Mouse (Mus musculus) left cerebral cortex, adult 18-20 months (tissue): ENCODE measurements around the gene Alb. TPM values are rescaled to one million over a fixed set of nuclear protein-coding genes. Genes with fewer than 3 reads are reported as not detected.

ENCODE experiments used
- DNase-seq, 2 experiments: peaks; one replicate each; pipeline ENCODE4 v3.0.0; 2021 to 2022; ENCODE audit warnings: low spot score in 2 of 2, mixed read lengths in 1 of 2
- long read RNA-seq, 2 experiments: library from polyadenylated mRNA; stranded (forward); transcript quantifications; one replicate each; pipeline ENCODE4 v2.0.0; 2021
- total RNA-seq, 2 experiments: library from RNA; stranded (reverse); gene quantifications; 2 replicates each; pipeline ENCODE4 v1.2.3; 2021

The Alb gene
- total RNA-seq = not detected
- long read RNA-seq, experiment 1 = 0 reads
- long read RNA-seq, experiment 2 = 0 reads

GRCm38 (mm10) chr5:90460619-90461018 is at the start of gene Alb:
Alb (plus strand) TSS chr5:90460897.
- no peak for DNase-seq

GRCm38 (mm10) chr5:90414142-90414924 is 46.4 kb upstream of the Alb start:
- no peak for DNase-seq

DNA sequence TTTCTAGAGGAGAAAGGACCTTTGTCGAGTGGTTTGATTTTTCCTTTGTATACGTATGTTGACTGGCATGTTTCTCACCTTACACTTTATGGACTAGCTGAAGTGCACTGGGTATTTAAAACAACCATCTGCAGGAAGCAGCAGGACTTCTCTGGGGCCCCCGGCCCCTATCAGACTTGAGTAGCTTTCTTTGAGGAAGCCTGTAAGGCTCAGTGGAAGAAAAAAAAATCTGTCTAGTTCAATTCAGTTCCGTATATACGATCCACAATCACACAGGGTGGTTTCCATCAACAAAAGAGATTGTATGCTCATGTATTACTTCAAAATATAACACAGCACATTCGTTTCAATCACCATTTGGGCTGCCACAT is 45.8 kb upstream of the Alb start:
- DNase-seq = no peak

DNA sequence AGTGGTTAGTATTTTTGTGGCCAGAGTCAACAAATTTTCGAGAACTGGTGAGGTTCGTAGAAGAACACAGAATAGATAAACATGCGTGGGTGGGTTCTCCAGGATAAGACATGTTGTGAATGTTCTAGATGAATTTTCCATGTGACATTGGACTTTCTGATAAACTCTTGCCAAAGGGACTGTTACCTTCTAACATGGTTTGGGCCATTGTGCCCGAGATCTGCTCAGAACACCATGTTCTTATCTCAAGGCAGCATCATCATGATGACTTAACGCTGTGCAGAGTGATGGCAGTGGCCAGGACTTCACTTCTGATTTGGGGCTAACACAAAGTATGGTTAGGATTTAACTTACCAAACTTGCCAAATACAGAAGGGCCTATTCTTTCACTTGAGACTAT is 36.1 kb upstream of the Alb start:
- no peak for DNase-seq

DNA sequence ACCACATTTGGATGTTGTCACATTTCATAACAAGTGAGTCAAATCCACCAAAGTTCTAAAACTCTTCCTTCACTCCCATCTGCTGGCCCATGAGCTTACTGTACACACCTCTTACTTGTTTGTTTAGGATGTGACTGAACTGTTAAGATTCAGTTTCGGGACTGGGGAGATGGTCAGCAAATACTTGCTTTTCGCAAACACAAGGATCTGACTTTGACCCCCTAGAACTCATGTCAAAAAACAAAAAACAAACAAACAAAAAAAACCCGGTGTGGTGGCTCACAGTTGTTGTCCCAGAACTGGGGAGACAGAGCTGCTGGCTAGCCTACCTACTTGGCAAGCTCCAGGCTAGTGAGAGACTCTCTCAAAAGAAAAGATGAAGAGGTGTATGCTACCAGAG is 35.5 kb upstream of the Alb start:
- no peak for DNase-seq

- no peak for DNase-seq
Observed at GRCm38 (mm10) chr5:90431053-90431452, 29.6 kb upstream of the Alb start.

- no peak for DNase-seq
Observed at GRCm38 (mm10) chr5:90439157-90439556, 21.5 kb upstream of the Alb start.

- DNase-seq = no peak
Observed at GRCm38 (mm10) chr5:90447577-90447976, 13.1 kb upstream of the Alb start.

DNA sequence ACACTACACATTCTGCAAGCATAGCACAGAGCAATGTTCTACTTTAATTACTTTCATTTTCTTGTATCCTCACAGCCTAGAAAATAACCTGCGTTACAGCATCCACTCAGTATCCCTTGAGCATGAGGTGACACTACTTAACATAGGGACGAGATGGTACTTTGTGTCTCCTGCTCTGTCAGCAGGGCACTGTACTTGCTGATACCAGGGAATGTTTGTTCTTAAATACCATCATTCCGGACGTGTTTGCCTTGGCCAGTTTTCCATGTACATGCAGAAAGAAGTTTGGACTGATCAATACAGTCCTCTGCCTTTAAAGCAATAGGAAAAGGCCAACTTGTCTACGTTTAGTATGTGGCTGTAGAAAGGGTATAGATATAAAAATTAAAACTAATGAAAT is 10.7 kb upstream of the Alb start:
- DNase-seq = no peak

DNA sequence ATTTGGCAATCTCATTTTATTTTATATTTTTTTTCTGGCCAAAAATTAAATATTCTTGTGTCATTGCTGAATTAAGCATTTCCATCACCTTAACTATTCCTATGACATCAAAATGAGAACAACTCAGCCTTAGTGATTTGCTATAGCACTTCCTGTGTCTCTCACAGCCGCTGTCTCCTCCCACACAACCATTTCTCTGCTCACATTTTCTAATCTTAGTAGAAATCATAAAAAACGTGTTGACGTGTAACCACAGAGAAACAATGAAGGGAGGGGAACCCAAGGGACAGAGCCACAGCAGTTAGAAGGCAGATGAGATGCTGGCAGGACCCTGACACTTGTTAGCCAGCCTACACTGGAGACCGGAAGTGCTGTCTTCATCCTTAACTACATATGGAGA is 8.0 kb upstream of the Alb start:
- DNase-seq = no peak

- no peak for DNase-seq
Observed at GRCm38 (mm10) chr5:90457241-90457640, 3.5 kb upstream of the Alb start.

DNA sequence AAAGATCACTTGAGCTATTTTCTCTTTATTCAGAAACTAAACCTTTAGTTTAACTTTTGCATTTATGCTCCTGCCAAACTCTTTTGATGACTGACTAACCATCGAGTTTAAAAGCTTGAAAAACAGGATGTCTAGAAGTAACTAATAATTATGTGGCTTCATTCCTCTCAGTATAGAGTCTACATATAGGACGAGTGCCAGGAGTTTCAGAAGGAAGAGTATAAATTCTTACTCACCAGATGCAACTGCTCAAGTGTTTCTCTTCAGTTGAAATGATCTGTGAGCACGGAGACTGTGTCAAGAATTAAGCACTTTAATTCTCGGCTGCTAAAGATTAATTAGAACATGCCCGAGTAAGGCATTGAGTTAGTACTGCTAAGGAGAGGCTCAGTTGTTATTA is 2.0 kb upstream of the Alb start:
- no peak for DNase-seq

DNA sequence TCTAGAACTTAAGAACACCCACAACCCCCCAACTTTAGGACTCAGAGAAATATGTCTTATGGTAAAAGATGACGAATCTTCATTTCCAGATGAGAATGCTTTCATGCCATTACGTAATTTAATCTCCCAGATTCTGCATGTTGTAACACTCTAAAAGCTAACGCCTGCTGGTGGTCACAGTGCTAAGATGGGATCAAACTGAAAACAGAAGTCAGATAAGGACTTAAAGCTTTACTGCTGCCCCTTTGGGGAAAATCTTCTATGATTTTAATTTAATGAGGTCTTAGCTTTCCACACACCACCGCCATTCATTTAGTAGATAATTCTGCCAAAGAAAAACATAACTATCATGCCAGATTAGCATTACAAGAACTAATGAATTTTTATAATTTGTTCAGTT is 6.1 kb downstream of the Alb start:
- DNase-seq = no peak

- no peak for DNase-seq
Observed at GRCm38 (mm10) chr5:90467245-90467644, 6.5 kb downstream of the Alb start.

- DNase-seq = no peak
Observed at GRCm38 (mm10) chr5:90470836-90471235, 10.1 kb downstream of the Alb start.

GRCm38 (mm10) chr5:90473902-90474301 is 13.2 kb downstream of the Alb start:
- no peak for DNase-seq

GRCm38 (mm10) chr5:90474369-90474768 is 13.7 kb downstream of the Alb start:
- DNase-seq = no peak

GRCm38 (mm10) chr5:90476741-90477140 is 16.0 kb downstream of the Alb start:
- no peak for DNase-seq

DNA sequence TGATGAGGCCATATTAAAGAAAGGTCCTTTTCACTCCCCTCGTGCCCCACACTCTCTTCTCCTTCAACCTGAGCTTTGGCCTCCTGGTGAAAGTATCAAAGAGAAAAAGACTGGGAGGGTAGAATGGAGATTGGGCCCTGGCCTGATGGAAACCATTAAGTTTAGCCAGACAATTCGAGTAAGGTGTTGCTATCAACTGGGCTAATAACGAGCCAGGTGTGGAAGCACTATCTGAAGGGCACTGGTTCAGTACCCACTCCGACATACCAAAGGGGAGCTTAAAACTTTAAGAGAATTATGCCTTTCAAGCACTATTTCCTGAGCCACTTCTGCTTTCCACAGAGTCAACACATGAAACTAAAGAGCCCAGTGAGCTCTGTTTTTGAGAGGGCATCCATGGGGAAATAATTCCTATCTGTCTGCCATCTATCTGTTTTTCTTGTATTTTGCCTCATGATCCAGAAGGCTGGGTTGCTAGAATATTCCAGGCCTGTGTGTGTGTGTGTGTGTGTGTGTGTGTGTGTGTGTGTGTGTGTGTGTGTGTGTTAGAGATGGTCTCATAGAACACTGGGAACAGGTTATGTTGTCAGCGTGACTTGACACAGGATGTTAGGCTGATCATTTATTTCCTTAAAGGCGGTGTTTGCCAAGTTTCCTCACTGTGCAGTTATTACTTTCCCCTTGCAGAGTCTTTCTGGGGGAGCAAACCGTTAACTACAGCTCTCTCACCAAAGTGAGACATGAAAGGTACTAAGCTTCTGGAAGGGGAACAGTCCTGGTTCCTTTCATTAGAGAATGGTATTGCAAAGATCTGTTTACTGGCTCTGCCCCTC is 16.8 kb downstream of the Alb start:
- DNase-seq = no peak

DNA sequence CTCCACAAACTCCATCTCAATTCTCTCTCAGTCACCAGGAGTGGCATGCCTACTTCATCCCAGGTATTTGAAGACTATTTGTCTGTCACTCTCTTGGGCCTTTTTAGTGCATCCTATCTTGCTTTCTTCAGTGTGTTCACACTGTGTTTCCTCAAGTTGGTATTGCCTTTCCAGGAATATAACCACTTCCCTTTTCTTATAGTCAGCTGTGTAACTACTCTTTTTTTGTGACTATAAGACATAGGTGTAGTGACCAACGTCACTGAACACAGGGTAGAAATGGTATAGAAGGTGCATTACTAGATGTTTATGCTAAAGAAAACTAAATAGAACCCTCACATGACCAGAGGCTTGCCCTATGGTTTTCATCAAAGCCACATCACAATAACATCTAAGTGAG is 18.2 kb downstream of the Alb start:
- no peak for DNase-seq

DNA sequence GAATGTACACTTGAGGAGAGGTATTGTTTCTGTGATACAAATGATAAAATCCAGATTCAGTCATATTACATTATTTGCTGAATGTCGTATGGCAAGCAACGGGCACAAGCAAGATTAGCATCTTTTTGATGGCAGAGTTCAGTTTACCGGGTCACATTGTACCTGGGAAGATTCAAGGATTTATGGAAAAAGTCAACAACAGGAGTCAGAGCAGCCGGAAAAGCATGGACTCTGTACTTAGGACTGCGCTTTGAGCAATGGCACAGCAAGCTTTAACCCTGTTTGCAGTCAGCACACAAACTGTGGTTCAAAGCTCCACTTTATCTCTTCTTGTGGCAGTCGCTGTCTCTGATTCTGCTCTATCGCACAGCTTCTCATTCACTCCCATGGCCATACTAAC is 24.9 kb downstream of the Alb start:
- no peak for DNase-seq

DNA sequence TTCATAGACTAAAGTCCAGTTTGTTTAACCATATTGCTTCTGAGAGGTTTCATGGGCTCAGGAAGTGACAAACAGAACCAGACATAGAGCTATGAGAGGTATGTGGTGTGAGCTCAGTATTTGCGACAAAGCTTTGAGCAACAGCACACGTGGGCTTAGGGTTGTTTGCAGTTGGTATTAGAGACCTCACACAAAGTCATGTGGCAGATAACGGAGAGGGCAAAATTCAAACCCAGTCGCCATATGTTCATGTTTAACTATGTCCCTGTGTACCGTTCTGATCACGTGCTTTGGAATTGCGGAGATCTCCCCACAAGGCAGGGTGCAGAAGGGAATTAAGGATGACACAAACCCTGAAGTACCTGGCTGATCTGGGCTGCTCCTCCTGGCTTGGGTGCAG is 27.6 kb downstream of the Alb start:
- no peak for DNase-seq

- DNase-seq = no peak
Observed at GRCm38 (mm10) chr5:90490518-90490917, 29.8 kb downstream of the Alb start, which contains the start of gene Afp. Afp (plus strand) TSS chr5:90490737.
